Mouse (Mus musculus): ENCODE results near the gene Grpel1.
A peak's percentile ranks its signal among the peaks of the same experiment; 100 is the strongest.

Grpel1 gene

GRCm38 (mm10) chr5:36464709-36465661 is at the start of gene Grpel1:
Grpel1 (plus strand) TSS chr5:36464998.
- peak; percentile 97 for DNase-seq

- no peak for DNase-seq
These were observed 44.9 kb upstream of the Grpel1 start for GRCm38 (mm10) chr5:36419861-36420260.

DNA sequence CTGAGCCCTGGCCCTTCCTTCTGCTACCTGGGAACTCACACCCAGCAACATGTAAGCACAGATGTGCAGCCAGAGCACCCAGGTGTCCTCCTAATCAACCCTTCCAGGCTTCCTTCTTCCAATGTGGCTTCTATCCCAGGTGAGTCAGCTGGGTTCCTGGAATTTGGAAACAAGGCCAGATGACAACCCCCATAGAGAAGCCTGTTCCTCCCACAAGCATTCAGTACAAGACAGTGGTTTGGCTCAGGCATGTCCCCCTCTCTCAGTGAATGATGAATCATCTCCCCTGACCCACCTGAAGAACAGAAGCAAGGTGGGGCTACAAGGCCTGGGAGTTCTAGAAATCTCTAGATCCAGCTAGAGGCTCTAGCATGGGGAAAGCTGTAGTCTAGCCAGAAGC is 42.1 kb upstream of the Grpel1 start:
- DNase-seq, result no peak

DNA sequence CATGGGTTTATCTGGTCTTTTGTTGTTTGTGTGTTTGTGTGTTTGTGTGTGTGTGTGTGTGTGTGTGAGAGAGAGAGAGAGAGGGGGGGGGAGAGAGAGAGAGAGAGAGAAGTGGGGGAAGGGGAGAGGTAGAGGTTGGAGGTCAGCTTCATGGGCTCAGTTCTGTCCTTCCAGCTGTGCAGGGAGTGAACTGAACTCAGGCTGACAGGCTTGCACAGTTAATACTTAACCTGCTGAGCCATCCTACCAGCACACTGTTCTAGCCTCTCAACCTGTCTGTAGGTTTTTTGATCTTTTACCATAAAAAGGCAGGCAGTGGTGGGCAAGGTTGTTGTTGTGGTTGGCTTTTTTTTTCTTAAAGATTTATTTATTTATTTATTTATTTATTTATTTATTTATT is 40.1 kb upstream of the Grpel1 start:
- DNase-seq, result no peak

DNA sequence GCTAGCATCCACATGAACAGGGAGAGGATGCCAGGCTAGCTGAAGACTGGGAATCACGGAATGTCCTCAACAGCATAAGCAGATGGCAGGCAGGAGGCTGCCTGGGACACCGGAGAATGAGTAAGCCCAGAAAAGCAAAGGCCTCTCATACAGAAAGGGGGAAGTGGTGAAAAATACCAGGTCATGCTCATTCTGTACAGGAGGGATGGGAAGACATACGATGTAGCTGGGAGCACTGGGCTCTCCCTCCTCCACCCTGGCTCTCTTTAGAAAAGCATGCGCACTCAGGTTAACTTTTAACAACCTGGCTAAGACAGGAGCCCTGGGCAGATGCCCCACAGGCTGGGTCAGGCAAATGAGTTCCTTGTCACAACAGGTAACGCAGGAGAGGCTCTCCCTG is 38.4 kb upstream of the Grpel1 start:
- DNase-seq, result no peak

DNA sequence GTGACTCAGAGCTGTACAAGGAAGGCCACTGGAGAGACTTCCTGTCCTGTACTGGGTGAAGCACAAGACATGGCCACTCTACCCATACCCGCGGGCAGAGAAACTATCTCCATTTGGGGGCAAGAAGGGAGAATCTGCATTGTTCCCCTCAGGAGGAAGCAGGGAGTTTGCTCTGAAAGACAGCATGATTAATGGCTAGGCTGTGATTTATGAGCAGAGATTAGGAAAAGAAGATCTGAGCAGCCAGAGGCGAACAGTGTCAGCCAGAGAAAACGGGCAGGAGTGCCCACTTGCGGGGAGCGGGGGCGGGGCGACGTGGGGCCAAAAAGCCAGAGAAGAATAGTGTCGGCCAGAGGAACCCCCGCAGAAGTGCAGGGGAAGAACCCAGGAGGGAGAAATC is 37.0 kb upstream of the Grpel1 start:
- DNase-seq, result no peak

GRCm38 (mm10) chr5:36429551-36429950 is 35.2 kb upstream of the Grpel1 start:
- no peak for DNase-seq

DNA sequence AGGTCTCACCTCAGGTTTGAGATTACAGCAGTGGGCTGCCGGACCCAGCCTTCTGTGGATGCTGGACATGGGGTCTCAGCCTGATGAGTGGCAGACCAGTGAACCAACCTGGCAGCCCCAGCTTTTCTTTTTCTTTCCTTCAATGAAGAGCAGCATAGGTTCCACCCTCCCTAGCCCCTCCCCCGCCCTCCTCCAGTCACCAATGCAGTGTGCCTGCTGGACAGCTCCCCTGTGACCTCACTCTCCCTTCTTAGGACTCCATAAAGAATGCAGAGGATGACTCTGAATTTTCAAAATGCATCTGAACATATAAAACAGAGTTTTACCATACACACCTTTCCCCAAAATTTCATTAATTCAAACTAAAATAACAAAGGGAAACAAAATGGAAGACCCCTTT is 33.1 kb upstream of the Grpel1 start:
- DNase-seq, result no peak

GRCm38 (mm10) chr5:36434398-36434967 is 30.3 kb upstream of the Grpel1 start:
- no peak for DNase-seq

- no peak for DNase-seq
These were observed 27.9 kb upstream of the Grpel1 start for GRCm38 (mm10) chr5:36436858-36437257.

GRCm38 (mm10) chr5:36440741-36441140 is 24.1 kb upstream of the Grpel1 start:
- DNase-seq, result no peak

- no peak for DNase-seq
These were observed 20.2 kb upstream of the Grpel1 start for GRCm38 (mm10) chr5:36444611-36445010.

GRCm38 (mm10) chr5:36445028-36445427 is 19.8 kb upstream of the Grpel1 start:
- DNase-seq, result peak; percentile 57

DNA sequence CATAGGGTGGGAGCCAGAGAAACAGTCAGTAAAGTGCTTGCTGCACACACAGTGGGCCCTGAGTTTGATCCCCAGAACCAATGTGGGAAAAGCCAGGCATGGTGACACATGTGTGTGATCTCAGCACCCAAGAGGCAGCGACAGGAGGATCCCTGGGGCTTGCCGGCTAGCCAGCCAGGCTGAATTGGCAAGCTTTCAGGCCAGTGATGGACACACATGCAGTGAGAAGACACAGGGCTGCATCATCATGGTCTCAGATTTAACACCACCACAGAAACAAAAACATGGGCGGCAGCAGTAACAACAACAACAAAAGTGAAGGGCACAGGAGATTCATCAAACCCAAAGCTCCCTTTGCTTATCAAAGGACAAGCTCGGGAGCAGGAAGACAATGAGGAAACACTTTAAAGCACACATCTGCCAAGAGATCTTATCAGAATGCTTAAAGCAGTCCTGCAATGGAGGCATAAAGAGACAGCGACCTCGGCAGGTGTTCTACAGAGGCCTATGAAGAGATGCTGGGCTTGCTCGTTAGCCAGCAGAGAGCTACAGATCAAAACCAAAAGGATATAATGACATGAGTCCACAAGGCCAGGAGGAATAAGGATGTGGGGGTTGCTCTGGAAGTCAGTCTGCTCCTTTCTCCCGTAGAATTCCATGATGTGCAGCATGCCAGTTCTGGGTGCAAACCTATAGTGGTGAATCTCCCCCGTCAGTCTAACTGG is 18.5 kb upstream of the Grpel1 start:
- peak; percentile 56 for DNase-seq

DNA sequence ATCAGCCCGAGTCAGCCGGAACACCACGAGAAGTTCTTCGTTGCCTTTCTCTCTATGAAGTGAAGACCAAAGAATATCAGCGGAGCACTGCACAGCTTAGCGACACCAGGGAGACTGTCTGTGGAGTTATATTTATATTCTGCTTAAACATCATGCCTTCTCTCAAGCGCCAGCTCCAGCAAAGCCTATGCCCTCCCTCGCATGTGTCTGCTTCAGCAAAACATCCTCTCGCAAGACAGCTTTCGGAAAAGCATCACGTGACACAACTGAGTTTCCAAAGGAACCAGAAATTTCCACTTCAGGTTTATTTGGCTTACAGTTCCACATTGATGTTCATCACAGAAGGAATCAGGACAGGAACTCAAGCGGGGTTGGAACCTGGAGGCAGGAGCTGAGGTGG is 16.9 kb upstream of the Grpel1 start:
- no peak for DNase-seq

DNA sequence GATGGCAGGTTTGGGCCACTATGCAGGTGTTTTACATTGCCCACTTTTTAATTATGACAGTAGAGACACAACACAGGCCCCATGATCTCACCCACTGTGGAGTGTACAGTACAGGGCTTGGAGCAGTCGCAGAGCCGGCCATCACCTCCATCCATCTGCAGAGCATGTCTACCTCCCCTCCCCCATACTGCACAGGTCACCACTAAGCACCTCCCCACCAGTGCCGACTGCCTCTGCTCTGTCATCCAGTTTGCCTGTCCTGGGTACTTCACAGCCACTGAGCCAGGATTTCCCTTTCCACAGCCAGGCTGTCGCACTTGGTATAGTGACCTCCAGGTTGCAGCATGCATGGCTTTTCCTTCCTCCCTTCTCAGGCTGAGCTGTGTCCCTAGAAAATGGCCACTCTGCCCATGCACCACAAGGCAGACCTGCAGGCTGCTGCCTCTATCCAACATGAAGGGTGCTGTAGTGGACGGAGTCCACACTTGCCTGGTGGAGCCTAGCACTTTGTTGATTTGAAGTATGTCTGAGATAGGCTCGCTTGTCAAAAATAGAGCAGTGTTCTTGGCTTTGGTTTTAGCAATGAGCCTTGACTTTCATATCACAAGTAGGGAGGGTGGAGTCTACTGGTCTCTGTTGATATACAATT is 15.0 kb upstream of the Grpel1 start:
- DNase-seq, result no peak

GRCm38 (mm10) chr5:36451119-36451518 is 13.7 kb upstream of the Grpel1 start:
- peak; percentile 58 for DNase-seq

DNA sequence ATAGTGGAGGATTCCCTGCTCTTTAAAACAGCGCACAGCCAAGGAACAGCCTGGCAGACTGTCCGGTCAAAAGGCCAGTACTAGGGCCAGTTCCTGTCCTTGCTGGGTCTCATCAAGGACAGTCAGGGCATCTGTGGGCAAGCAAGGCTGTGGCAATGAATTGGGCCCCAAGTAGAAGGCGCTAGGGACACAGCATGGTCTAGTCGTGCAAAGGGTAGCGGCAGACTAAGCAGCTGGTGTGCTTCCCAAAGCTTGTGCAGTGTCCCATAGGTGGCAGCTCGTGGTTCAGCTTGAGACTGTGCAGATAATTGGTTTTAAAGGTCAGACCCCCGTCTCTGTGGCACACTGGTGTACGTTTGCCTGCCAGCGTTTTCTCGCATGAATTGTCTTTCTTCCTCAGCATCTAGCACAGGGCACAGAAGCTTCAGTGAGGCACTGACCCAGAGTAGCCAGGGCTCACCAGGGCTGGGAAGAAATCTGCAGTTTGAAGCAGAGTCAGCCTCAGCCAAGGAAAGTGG is 12.9 kb upstream of the Grpel1 start:
- DNase-seq, result no peak

DNA sequence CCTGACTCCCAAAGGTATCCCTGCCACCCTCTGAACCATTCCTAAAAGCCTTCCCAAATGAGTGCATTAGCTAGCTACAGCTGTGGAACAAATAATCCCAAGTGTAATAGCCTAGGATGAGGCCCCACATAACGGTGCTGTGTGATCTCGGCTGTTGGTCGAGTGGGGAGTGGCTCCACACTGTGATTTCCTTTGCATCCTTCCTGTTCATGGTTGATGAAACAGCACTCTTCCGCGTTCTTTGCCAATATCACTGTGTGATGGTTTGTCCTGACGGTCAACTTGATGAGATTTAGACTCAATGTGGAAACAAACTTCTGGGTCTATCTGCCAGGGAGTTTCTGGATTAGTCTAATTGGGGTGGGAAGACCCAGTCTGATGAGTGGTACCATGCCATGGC is 12.0 kb upstream of the Grpel1 start:
- DNase-seq, result no peak

DNA sequence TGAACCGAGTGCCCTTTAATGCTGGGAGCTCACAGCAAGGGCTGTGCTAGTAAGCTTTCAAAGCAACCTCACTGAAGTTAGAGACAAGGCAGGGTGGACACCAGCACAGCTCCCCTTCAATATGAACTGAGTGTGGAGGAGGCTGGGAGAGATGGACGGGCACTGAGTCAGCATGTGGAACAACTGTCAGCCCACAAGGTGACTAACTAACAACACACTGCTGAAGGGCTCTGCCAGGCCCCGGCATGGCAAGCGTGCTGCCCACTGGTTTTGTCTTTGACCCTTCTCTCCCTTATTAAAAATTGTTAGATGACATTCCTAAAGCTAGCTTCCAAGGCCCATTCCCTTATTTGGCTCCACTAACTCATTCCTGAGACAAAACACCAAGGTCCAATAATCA is 7.1 kb upstream of the Grpel1 start:
- no peak for DNase-seq

DNA sequence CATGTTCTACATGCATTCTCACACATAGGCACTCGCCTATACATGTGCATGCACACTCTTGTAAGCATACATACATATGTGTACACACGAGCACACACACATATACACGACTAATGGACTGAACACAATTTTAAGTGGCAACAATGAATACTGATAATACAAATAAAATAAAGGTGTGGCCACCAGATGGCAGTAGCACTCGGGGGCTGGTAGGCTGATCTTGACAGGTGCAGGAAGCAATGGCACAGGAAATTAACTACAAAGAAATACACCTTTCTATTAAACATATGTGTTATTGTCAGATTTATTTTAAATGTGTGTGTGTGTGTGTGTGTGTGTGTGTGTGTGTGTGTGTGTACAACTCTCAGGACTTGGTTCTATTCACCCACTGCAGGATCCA is 5.9 kb upstream of the Grpel1 start:
- DNase-seq, result peak; percentile 81

- DNase-seq, result no peak
These were observed 4.1 kb upstream of the Grpel1 start for GRCm38 (mm10) chr5:36460712-36461111.

- DNase-seq, result no peak
These were observed 3.6 kb upstream of the Grpel1 start for GRCm38 (mm10) chr5:36461231-36461630.
